Mouse (Mus musculus): ENCODE results near the gene Phkg2. TPM values are rescaled to one million over a fixed set of nuclear protein-coding genes. Genes with fewer than 3 reads are reported as not detected.

Gene Phkg2
- polyA plus RNA-seq, 1 experiment from 2014 or later = 43.4 TPM

Other genes with a start within 250 kb of the Phkg2 start
- gene Zfp768, start 227.8 kb upstream of the Phkg2 start, polyA plus RNA-seq (2016; fragmentation: Nextera tagmentation; extraction: Ambion mirVana) = 19.7 and 20.9 TPM in 2 replicates
- gene Zfp747, start 197.3 kb upstream of the Phkg2 start, polyA plus RNA-seq (2016; fragmentation: Nextera tagmentation; extraction: Ambion mirVana) = 9.0 and 9.3 TPM in 2 replicates
- 5.1 and 6.4 TPM in 2 replicates for gene 9130019O22Rik, start 186.2 kb upstream of the Phkg2 start, polyA plus RNA-seq (2016; fragmentation: Nextera tagmentation; extraction: Ambion mirVana)
- 4.6 and 5.5 TPM in 2 replicates for gene E430018J23Rik, start 179.7 kb upstream of the Phkg2 start, polyA plus RNA-seq (2016; fragmentation: Nextera tagmentation; extraction: Ambion mirVana)
- gene Zfp764, start 166.5 kb upstream of the Phkg2 start, polyA plus RNA-seq (2016; fragmentation: Nextera tagmentation; extraction: Ambion mirVana) = 6.1 and 7.1 TPM in 2 replicates
- 29.0 and 32.5 TPM in 2 replicates for gene Zfp688, start 151.3 kb upstream of the Phkg2 start, polyA plus RNA-seq (2016; fragmentation: Nextera tagmentation; extraction: Ambion mirVana)
- gene Zfp689, start 124.2 kb upstream of the Phkg2 start, polyA plus RNA-seq (2016; fragmentation: Nextera tagmentation; extraction: Ambion mirVana) = 13.4 and 17.7 TPM in 2 replicates
- gene Prr14, start 113.7 kb upstream of the Phkg2 start, polyA plus RNA-seq (2016; fragmentation: Nextera tagmentation; extraction: Ambion mirVana) = 46.3 and 47.9 TPM in 2 replicates
- 8.6 and 9.0 TPM in 2 replicates for gene Fbrs, start 94.1 kb upstream of the Phkg2 start, polyA plus RNA-seq (2016; fragmentation: Nextera tagmentation; extraction: Ambion mirVana)
- gene Srcap, start 61.4 kb upstream of the Phkg2 start, polyA plus RNA-seq (2016; fragmentation: Nextera tagmentation; extraction: Ambion mirVana) = 55.8 and 62.8 TPM in 2 replicates
- gene Gm42715, start 53.8 kb upstream of the Phkg2 start, polyA plus RNA-seq (2016; fragmentation: Nextera tagmentation; extraction: Ambion mirVana) = 16.6 and 17.8 TPM in 2 replicates
- gene Tmem265, start 11.9 kb upstream of the Phkg2 start, polyA plus RNA-seq (2016; fragmentation: Nextera tagmentation; extraction: Ambion mirVana) = 5.1 and 7.3 TPM in 2 replicates
- gene Ccdc189, start 15.3 kb downstream of the Phkg2 start, polyA plus RNA-seq (2016; fragmentation: Nextera tagmentation; extraction: Ambion mirVana) = 11.8 and 15.3 TPM in 2 replicates
- 61.2 and 64.2 TPM in 2 replicates for gene Rnf40, start 15.4 kb downstream of the Phkg2 start, polyA plus RNA-seq (2016; fragmentation: Nextera tagmentation; extraction: Ambion mirVana)
- gene Zfp629, start 42.5 kb downstream of the Phkg2 start, polyA plus RNA-seq (2016; fragmentation: Nextera tagmentation; extraction: Ambion mirVana) = 31.6 and 33.6 TPM in 2 replicates
- gene Bcl7c, start 135.6 kb downstream of the Phkg2 start, polyA plus RNA-seq (2016; fragmentation: Nextera tagmentation; extraction: Ambion mirVana) = 60.2 and 70.0 TPM in 2 replicates
- gene Ctf1, start 139.4 kb downstream of the Phkg2 start, polyA plus RNA-seq (2016; fragmentation: Nextera tagmentation; extraction: Ambion mirVana) = 9.4 and 10.7 TPM in 2 replicates
- 0.19 TPM in 2 replicates for gene Ctf2, start 158.8 kb downstream of the Phkg2 start, polyA plus RNA-seq (2016; fragmentation: Nextera tagmentation; extraction: Ambion mirVana)
- 8.9 and 9.0 TPM in 2 replicates for gene Fbxl19, start 171.2 kb downstream of the Phkg2 start, polyA plus RNA-seq (2016; fragmentation: Nextera tagmentation; extraction: Ambion mirVana)
- 12.9 and 13.6 TPM in 2 replicates for gene Orai3, start 196.5 kb downstream of the Phkg2 start, polyA plus RNA-seq (2016; fragmentation: Nextera tagmentation; extraction: Ambion mirVana)
- gene Setd1a, start 203.3 kb downstream of the Phkg2 start, polyA plus RNA-seq (2016; fragmentation: Nextera tagmentation; extraction: Ambion mirVana) = 14.7 and 15.2 TPM in 2 replicates
- not detected in 2 replicates for gene Gm49388, start 212.3 kb downstream of the Phkg2 start, polyA plus RNA-seq (2016; fragmentation: Nextera tagmentation; extraction: Ambion mirVana)
- gene Hsd3b7, start 227.3 kb downstream of the Phkg2 start, polyA plus RNA-seq (2016; fragmentation: Nextera tagmentation; extraction: Ambion mirVana) = 6.8 and 8.0 TPM in 2 replicates

All from embryonic facial prominence, embryonic 10.5 days (tissue).